Comparison of ENCODE assay signal across 8 mouse cellular contexts in the genomic region with DNA sequence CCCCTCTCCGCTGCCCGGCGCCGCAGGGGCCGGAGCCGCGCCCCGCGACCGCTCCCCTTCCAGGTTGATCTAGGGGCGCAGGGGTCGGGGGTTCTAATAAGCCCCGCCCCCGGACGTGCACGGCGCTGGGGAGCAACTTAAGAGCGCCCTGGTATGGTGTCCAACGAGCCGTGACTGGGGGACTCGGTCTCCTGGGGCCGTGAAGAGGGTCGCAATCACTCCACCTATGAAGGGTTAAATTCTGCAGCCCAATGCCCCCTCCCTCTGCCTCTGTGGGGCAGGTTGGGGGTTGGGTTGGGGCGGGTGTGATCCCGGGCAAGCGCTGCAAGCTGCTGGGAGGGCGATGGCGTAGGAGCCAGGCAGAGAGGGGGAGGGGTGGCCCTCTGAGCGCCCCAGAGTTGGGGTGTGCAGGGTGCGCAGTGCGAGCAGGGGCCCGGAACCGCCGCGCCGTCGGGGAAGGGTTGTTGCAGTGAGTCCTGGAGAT. TPM values are rescaled to one million over a fixed set of nuclear protein-coding genes. Genes with fewer than 3 reads are reported as not detected.
DNase-seq lines count a peak whose midpoint lies in the region; ATAC-seq and TF ChIP-seq lines count a peak whose summit lies in the region.

No protein-coding gene starts in this region.

- peaks cover 18% of the 10 kb centered on the region; the same call in 1 of the 2 replicates for H3K79me2 ChIP-seq in liver, adult 2 months (ENCODE audit: control insufficient read depth, insufficient read depth, low read length)

- DNase-seq in urinary bladder, adult 18-20 months (ENCODE audit: low spot score in 2 of 2), result peak; percentile 64 to 72
- DNase-seq in urinary bladder, postnatal 10 days (ENCODE audit: low spot score), result no peak
- peak; percentile 69 for DNase-seq in embryonic facial prominence, embryonic 14.5 days (ENCODE audit: low spot score)
- peak; percentile 76 to 77 for DNase-seq in heart, adult 9 months (ENCODE audit: low spot score in 2 of 2)
- DNase-seq in kidney, adult 9 months, result peak; percentile 68
- peak; percentile 29 for DNase-seq in liver, adult 2 months (ENCODE audit: extremely low read depth, low read depth, low spot score)
- peak; percentile 72 for DNase-seq in midbrain, postnatal 0 days (ENCODE audit: low spot score)
- peak; percentile 51 to 63 for DNase-seq in spleen, postnatal 14 days (ENCODE audit: low spot score in 2 of 2)

- no peak for TF ChIP-seq CTCF in liver, adult 2 months (IDR thresholded peaks at IDR 0.05; ENCODE audit: low read depth, low read length)
- no peak for TF ChIP-seq CTCF in midbrain, postnatal 0 days (IDR thresholded peaks at IDR 0.05)

- H3K9ac ChIP-seq in embryonic facial prominence, embryonic 14.5 days (ENCODE audit: low read depth, low read length), result peak overlapping the region; percentile 98
- peak overlapping the region; percentile 97 for H3K9ac ChIP-seq in liver, adult 2 months (ENCODE audit: low read depth, low read length)
- H3K9ac ChIP-seq in midbrain, postnatal 0 days (replicated peaks; ENCODE audit: low read length, poor library complexity, severe bottlenecking), result peak overlapping the region; percentile 100

- WGBS in embryonic facial prominence, embryonic 14.5 days, result 1% methylated on average over 26 of the region's 37 CpGs
- under 1% methylated on average over 35 of the region's 37 CpGs for WGBS in liver, adult 2 months
- WGBS in midbrain, postnatal 0 days, result under 1% methylated on average over 34 of the region's 37 CpGs

- H3K27ac ChIP-seq in embryonic facial prominence, embryonic 14.5 days (replicated peaks; ENCODE audit: low read depth, low read length), result peak overlapping the region; percentile 93
- H3K27ac ChIP-seq in liver, adult 2 months (replicated peaks; ENCODE audit: insufficient read depth, low read depth, low read length), result peak overlapping the region; percentile 81
- peak overlapping the region; percentile 90 for H3K27ac ChIP-seq in midbrain, postnatal 0 days (ENCODE audit: low read depth, low read length)

- no peaks in the 10 kb centered on the region for H3K4me1 ChIP-seq in embryonic facial prominence, embryonic 14.5 days (ENCODE audit: control insufficient read depth, insufficient read depth, low read length)
- peaks cover 6% of the 10 kb centered on the region; the same call in 1 of the 2 replicates for H3K4me1 ChIP-seq in liver, adult 2 months (ENCODE audit: control insufficient read depth, insufficient read depth, low read length)
- peaks cover 11% of the 10 kb centered on the region for H3K4me1 ChIP-seq in midbrain, postnatal 0 days (ENCODE audit: insufficient read depth, low read length)

- TF ChIP-seq POLR2A in liver, adult 2 months (IDR thresholded peaks at IDR 0.05; ENCODE audit: extremely low read depth, insufficient read depth, low read length), result no peak

- no peaks in the 10 kb centered on the region for H3K9me3 ChIP-seq in embryonic facial prominence, embryonic 14.5 days (ENCODE audit: control insufficient read depth, low read length)
- H3K9me3 ChIP-seq in midbrain, postnatal 0 days (ENCODE audit: low read length), result no peaks in the 10 kb centered on the region

- ATAC-seq in embryonic facial prominence, embryonic 14.5 days (ENCODE audit: low read depth), result peak; percentile 84
- peak; percentile 77 for ATAC-seq in midbrain, postnatal 0 days (ENCODE audit: low FRiP score)

- H3K4me2 ChIP-seq in embryonic facial prominence, embryonic 14.5 days (ENCODE audit: low read depth, low read length), result peak overlapping the region; percentile 68
- peak overlapping the region; percentile 71 for H3K4me2 ChIP-seq in midbrain, postnatal 0 days (ENCODE audit: low read depth, low read length, poor library complexity, severe bottlenecking)

- no peaks in the 10 kb centered on the region for H3K36me3 ChIP-seq in embryonic facial prominence, embryonic 14.5 days (ENCODE audit: control insufficient read depth, insufficient read depth, low read length)
- H3K36me3 ChIP-seq in liver, adult 2 months (ENCODE audit: control insufficient read depth, insufficient read depth, low read length), result no peaks in the 10 kb centered on the region
- no peaks in the 10 kb centered on the region for H3K36me3 ChIP-seq in midbrain, postnatal 0 days (ENCODE audit: insufficient read depth, low read length)

- no peaks in the 10 kb centered on the region for H3K27me3 ChIP-seq in embryonic facial prominence, embryonic 14.5 days (replicated peaks; ENCODE audit: control insufficient read depth, insufficient read depth, low read length)
- no peaks in the 10 kb centered on the region for H3K27me3 ChIP-seq in liver, adult 2 months (ENCODE audit: control insufficient read depth, insufficient read depth, low read length)
- H3K27me3 ChIP-seq in midbrain, postnatal 0 days (ENCODE audit: insufficient read depth, low read length), result no peaks in the 10 kb centered on the region

- peak overlapping the region; percentile 92 for H3K4me3 ChIP-seq in embryonic facial prominence, embryonic 14.5 days (ENCODE audit: low read depth, low read length)
- H3K4me3 ChIP-seq in liver, adult 2 months (ENCODE audit: insufficient read depth, low read depth, low read length), result peak overlapping the region; percentile 94
- peak overlapping the region; percentile 90 for H3K4me3 ChIP-seq in midbrain, postnatal 0 days (ENCODE audit: low read depth, low read length)

RNA-seq across cellular contexts. Expression of gene Zbtb4, which starts 0.5 kb away (rescaled TPM):
- 3.5 and 3.9 TPM in 2 replicates for polyA plus RNA-seq in embryonic facial prominence, embryonic 14.5 days (2014; fragmentation: Nextera tagmentation; extraction: Ambion mirVana)
- total RNA-seq in liver, adult 2 months (2014; rRNA removed), result 2.6 and 4.4 TPM in 2 replicates
- polyA plus RNA-seq in liver, adult 2 months (2012; rRNA removed), result 8.2 and 9.7 TPM in 2 replicates
- total RNA-seq in midbrain, postnatal 0 days (2014; rRNA removed), result 31.5 and 34.3 TPM in 2 replicates
- 4.4 and 5.0 TPM in 2 replicates for polyA plus RNA-seq in midbrain, postnatal 0 days (2015; fragmentation: Nextera tagmentation; extraction: Ambion mirVana)

RNA-seq across cellular contexts. Expression of gene Slc35g3, which starts 4.4 kb away (rescaled TPM):
- 0.12 TPM in 1 of 2 replicates, not detected in the other for polyA plus RNA-seq in embryonic facial prominence, embryonic 14.5 days (2014; fragmentation: Nextera tagmentation; extraction: Ambion mirVana)
- not detected in 2 replicates for total RNA-seq in liver, adult 2 months (2014; rRNA removed)
- polyA plus RNA-seq in liver, adult 2 months (2012; rRNA removed), result not detected in 2 replicates
- total RNA-seq in midbrain, postnatal 0 days (2014; rRNA removed), result not detected in 2 replicates
- 0.23 and 0.26 TPM in 2 replicates for polyA plus RNA-seq in midbrain, postnatal 0 days (2015; fragmentation: Nextera tagmentation; extraction: Ambion mirVana)

RNA-seq across cellular contexts. Expression of gene Polr2a, which starts 7.7 kb away (rescaled TPM):
- 39.3 and 39.7 TPM in 2 replicates for polyA plus RNA-seq in embryonic facial prominence, embryonic 14.5 days (2014; fragmentation: Nextera tagmentation; extraction: Ambion mirVana)
- 10.0 and 12.6 TPM in 2 replicates for total RNA-seq in liver, adult 2 months (2014; rRNA removed)
- 9.9 and 10.6 TPM in 2 replicates for polyA plus RNA-seq in liver, adult 2 months (2012; rRNA removed)
- 16.9 and 25.1 TPM in 2 replicates for total RNA-seq in midbrain, postnatal 0 days (2014; rRNA removed)
- 9.0 and 10.2 TPM in 2 replicates for polyA plus RNA-seq in midbrain, postnatal 0 days (2015; fragmentation: Nextera tagmentation; extraction: Ambion mirVana)

RNA-seq across cellular contexts. Expression of gene Chrnb1, which starts 29.6 kb away (rescaled TPM):
- polyA plus RNA-seq in embryonic facial prominence, embryonic 14.5 days (2014; fragmentation: Nextera tagmentation; extraction: Ambion mirVana), result 28.4 and 29.4 TPM in 2 replicates
- total RNA-seq in liver, adult 2 months (2014; rRNA removed), result 0.46 and 0.54 TPM in 2 replicates
- polyA plus RNA-seq in liver, adult 2 months (2012; rRNA removed), result 0.28 and 0.35 TPM in 2 replicates
- total RNA-seq in midbrain, postnatal 0 days (2014; rRNA removed), result 1.5 and 1.6 TPM in 2 replicates
- 1.1 TPM in 2 replicates for polyA plus RNA-seq in midbrain, postnatal 0 days (2015; fragmentation: Nextera tagmentation; extraction: Ambion mirVana)

RNA-seq across cellular contexts. Expression of gene Fgf11, which starts 35.5 kb away (rescaled TPM):
- 2.3 and 3.3 TPM in 2 replicates for polyA plus RNA-seq in embryonic facial prominence, embryonic 14.5 days (2014; fragmentation: Nextera tagmentation; extraction: Ambion mirVana)
- 0.18 and 0.20 TPM in 2 replicates for total RNA-seq in liver, adult 2 months (2014; rRNA removed)
- polyA plus RNA-seq in liver, adult 2 months (2012; rRNA removed), result 0.33 and 0.34 TPM in 2 replicates
- total RNA-seq in midbrain, postnatal 0 days (2014; rRNA removed), result 12.7 and 16.4 TPM in 2 replicates
- polyA plus RNA-seq in midbrain, postnatal 0 days (2015; fragmentation: Nextera tagmentation; extraction: Ambion mirVana), result 2.6 and 2.8 TPM in 2 replicates
